Mouse (Mus musculus) embryonic fibroblast, embryonic 13.5 days (primary cell): ENCODE measurements around the gene Mthfd1l.

Source experiments
- CTCF ChIP-seq: IDR thresholded peaks from 2 replicates; pipeline ENCODE4 v1.5.1; 2011; ENCODE audit warnings: mild to moderate bottlenecking, control low read depth, low read length, moderate library complexity, borderline replicate concordance; ENCODE audit not compliant: insufficient read depth
- POLR2A ChIP-seq: IDR thresholded peaks from 2 replicates; pipeline ENCODE4 v1.6.1; 2011; ENCODE audit warnings: low read depth, mild to moderate bottlenecking, control low read depth, low read length, moderate library complexity

GRCm38 (mm10) chr10:4092990-4093389 is 120.1 kb downstream of the Mthfd1l start:
- no peak for TF ChIP-seq CTCF
- TF ChIP-seq POLR2A = no peak
